In the genomic region with DNA sequence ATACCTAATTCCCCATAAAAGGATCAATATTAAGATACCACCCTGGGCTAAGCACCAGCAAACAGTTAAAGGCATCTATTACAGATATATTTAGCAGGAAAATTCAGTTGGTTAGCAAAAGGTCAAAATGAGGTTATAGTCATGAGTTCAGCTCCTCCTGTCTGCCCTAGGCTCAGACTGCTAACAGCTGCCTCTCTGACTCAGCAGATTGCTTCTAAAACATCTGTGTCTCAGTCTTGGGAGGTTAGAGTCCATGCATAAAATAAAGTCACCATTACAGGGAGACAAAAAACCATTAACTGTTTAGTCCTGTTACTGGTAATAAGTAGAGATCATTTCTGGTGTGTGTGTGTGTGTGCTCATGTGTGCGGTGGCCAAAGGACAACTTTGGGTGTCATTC, we compare ENCODE assay signal across 29 mouse cellular contexts. TPM values are rescaled to one million over a fixed set of nuclear protein-coding genes. Genes with fewer than 3 reads are reported as not detected.
DNase-seq lines count a peak whose midpoint lies in the region; ATAC-seq and TF ChIP-seq lines count a peak whose summit lies in the region.
"Had no signal": no experiment of that assay in that cellular context is flagged by ENCODE, and none has a peak within 500 bp of the region (broad histone marks: within the 10 kb centered on the region; RNA-seq: fewer than 3 reads in every experiment).

No protein-coding gene starts in this region.

- no peak for TF ChIP-seq CTCF in intestine, postnatal 0 days (IDR thresholded peaks at IDR 0.05; ENCODE audit: low read depth)
- TF ChIP-seq CTCF in liver, adult 2 months (IDR thresholded peaks at IDR 0.05; ENCODE audit: low read depth, low read length) = no peak

- no peak overlapping the region for H3K4me2 ChIP-seq in intestine, embryonic 15.5 days (replicated peaks)
- H3K4me2 ChIP-seq in intestine, postnatal 0 days (replicated peaks; ENCODE audit: low read depth) = no peak overlapping the region
- no peak overlapping the region for H3K4me2 ChIP-seq in liver, embryonic 11.5 days
- H3K4me2 ChIP-seq: embryonic facial prominence, embryonic 15.5 days; forebrain, embryonic 15.5 days; heart, embryonic 13.5 days; hindbrain, embryonic 14.5 days; kidney, embryonic 15.5 days; lung, embryonic 15.5 days; midbrain, embryonic 11.5 days; neural tube, embryonic 13.5 days had no signal

- peak; percentile 10; the same call in 1 of the 2 replicates for ATAC-seq in intestine, embryonic 15.5 days
- no peak for ATAC-seq in intestine, postnatal 0 days
- no peak for ATAC-seq in liver, embryonic 11.5 days (replicated peaks; ENCODE audit: low FRiP score)
- no peak for ATAC-seq in erythroid progenitor cell, adult 5-6 weeks (replicated peaks; ENCODE audit: low FRiP score, poor library complexity, severe bottlenecking)
- ATAC-seq: activated CD4-positive, CD25-positive, alpha-beta regulatory T cell, adult 4 months; CD4-positive, CD25-positive, alpha-beta regulatory T cell, adult 4 months; forebrain, embryonic 15.5 days; midbrain, embryonic 16.5 days had no signal

- no peaks in the 10 kb centered on the region for H3K4me1 ChIP-seq in intestine, embryonic 15.5 days (replicated peaks)
- H3K4me1 ChIP-seq in intestine, postnatal 0 days (replicated peaks; ENCODE audit: control insufficient read depth, insufficient read depth, low read length) = no peaks in the 10 kb centered on the region
- H3K4me1 ChIP-seq in liver, adult 2 months (ENCODE audit: control insufficient read depth, insufficient read depth, low read length) = peaks cover 2% of the 10 kb centered on the region; the same call in 1 of the 2 replicates
- no peaks in the 10 kb centered on the region for H3K4me1 ChIP-seq in liver, embryonic 11.5 days (replicated peaks; ENCODE audit: control insufficient read depth, insufficient read depth, low read length)

- H3K4me3 ChIP-seq in intestine, embryonic 15.5 days (replicated peaks) = no peak overlapping the region
- H3K4me3 ChIP-seq in intestine, postnatal 0 days (ENCODE audit: low read depth, low read length) = no peak overlapping the region
- no peak overlapping the region for H3K4me3 ChIP-seq in liver, adult 2 months (ENCODE audit: insufficient read depth, low read depth, low read length)
- no peak overlapping the region for H3K4me3 ChIP-seq in liver, embryonic 11.5 days (ENCODE audit: low read depth, low read length)
- H3K4me3 ChIP-seq: embryonic facial prominence, embryonic 10.5 days; embryonic facial prominence, embryonic 15.5 days; forebrain, embryonic 10.5 days; forebrain, embryonic 15.5 days; gastrocnemius, adult 2 months; heart, embryonic 13.5 days; kidney, embryonic 15.5 days; lung, embryonic 15.5 days; neural tube, embryonic 13.5 days had no signal

- no peak overlapping the region for H3K27ac ChIP-seq in intestine, embryonic 15.5 days
- no peak overlapping the region for H3K27ac ChIP-seq in intestine, postnatal 0 days (ENCODE audit: low read depth, low read length)
- H3K27ac ChIP-seq in liver, adult 2 months (replicated peaks; ENCODE audit: insufficient read depth, low read depth, low read length) = no peak overlapping the region
- no peak overlapping the region for H3K27ac ChIP-seq in liver, embryonic 11.5 days (ENCODE audit: low read depth, low read length)
- H3K27ac ChIP-seq: embryonic facial prominence, embryonic 10.5 days; embryonic facial prominence, embryonic 15.5 days; forebrain, embryonic 10.5 days; forebrain, embryonic 15.5 days; gastrocnemius, adult 2 months; heart, embryonic 13.5 days; hindbrain, embryonic 14.5 days; kidney, embryonic 15.5 days; lung, embryonic 15.5 days; neural tube, embryonic 13.5 days had no signal

- 97% methylated on average over 1 of the region's 1 CpGs for WGBS in intestine, embryonic 15.5 days
- WGBS in intestine, postnatal 0 days = 93% methylated on average over 1 of the region's 1 CpGs
- 97% methylated on average over 1 of the region's 1 CpGs for WGBS in liver, adult 2 months
- 92% methylated on average over 1 of the region's 1 CpGs for WGBS in liver, embryonic 11.5 days

- H3K36me3 ChIP-seq in intestine, embryonic 15.5 days = no peaks in the 10 kb centered on the region
- peaks cover 17% of the 10 kb centered on the region; the same call in 1 of the 2 replicates for H3K36me3 ChIP-seq in intestine, postnatal 0 days (ENCODE audit: control insufficient read depth, insufficient read depth)
- no peaks in the 10 kb centered on the region for H3K36me3 ChIP-seq in liver, adult 2 months (ENCODE audit: control insufficient read depth, insufficient read depth, low read length)
- no peaks in the 10 kb centered on the region for H3K36me3 ChIP-seq in liver, embryonic 11.5 days (ENCODE audit: control insufficient read depth, insufficient read depth, low read length)
- H3K36me3 ChIP-seq: embryonic facial prominence, embryonic 15.5 days had no signal

- H3K9me3 ChIP-seq in intestine, embryonic 15.5 days = no peaks in the 10 kb centered on the region
- no peaks in the 10 kb centered on the region for H3K9me3 ChIP-seq in intestine, postnatal 0 days (ENCODE audit: control insufficient read depth)
- H3K9me3 ChIP-seq in liver, embryonic 11.5 days (ENCODE audit: control insufficient read depth, low read length) = no peaks in the 10 kb centered on the region
- H3K9me3 ChIP-seq: embryonic facial prominence, embryonic 10.5 days; embryonic facial prominence, embryonic 15.5 days; forebrain, embryonic 10.5 days; forebrain, embryonic 15.5 days; heart, embryonic 13.5 days; kidney, embryonic 15.5 days; lung, embryonic 15.5 days; neural tube, embryonic 13.5 days had no signal

- DNase-seq in liver, adult 2 months (ENCODE audit: extremely low read depth, low read depth, low spot score) = peak; percentile 14
- DNase-seq in liver, embryonic 11.5 days (ENCODE audit: low spot score) = no peak
- DNase-seq in fibroblast of lung, adult 2 months (ENCODE audit: low read depth) = peak; percentile 33
- DNase-seq in urinary bladder, postnatal 25 days (ENCODE audit: low spot score) = no peak
- DNase-seq in frontal cortex, adult 2 months (ENCODE audit: extremely low spot score in 1 of 2, low spot score in 1 of 2) = no peak
- DNase-seq: adrenal gland, postnatal 10 days; cerebellum, adult 11-12 months; cerebellum, postnatal 14 days; gastrocnemius, adult 2 months; gastrocnemius, postnatal 36 days; heart, postnatal 10 days; layer of hippocampus, adult 9-11 months; liver had no signal

- no peak overlapping the region for H3K9ac ChIP-seq in intestine, embryonic 15.5 days
- H3K9ac ChIP-seq in intestine, postnatal 0 days (ENCODE audit: low read depth, low read length) = no peak overlapping the region
- no peak overlapping the region for H3K9ac ChIP-seq in liver, adult 2 months (ENCODE audit: low read depth, low read length)
- H3K9ac ChIP-seq in liver, embryonic 11.5 days (ENCODE audit: low read depth, low read length) = no peak overlapping the region
- H3K9ac ChIP-seq: embryonic facial prominence, embryonic 15.5 days; forebrain, embryonic 15.5 days; heart, embryonic 13.5 days; hindbrain, embryonic 14.5 days; kidney, embryonic 15.5 days; lung, embryonic 15.5 days; neural tube, embryonic 13.5 days had no signal

- H3K79me2 ChIP-seq in liver, adult 2 months (ENCODE audit: control insufficient read depth, insufficient read depth, low read length) = no peaks in the 10 kb centered on the region; the same call in 1 of the 2 replicates

- no peaks in the 10 kb centered on the region for H3K27me3 ChIP-seq in intestine, embryonic 15.5 days (replicated peaks)
- H3K27me3 ChIP-seq in intestine, postnatal 0 days (replicated peaks; ENCODE audit: control insufficient read depth, insufficient read depth, low read length) = no peaks in the 10 kb centered on the region
- no peaks in the 10 kb centered on the region for H3K27me3 ChIP-seq in liver, adult 2 months (ENCODE audit: control insufficient read depth, insufficient read depth, low read length)
- no peaks in the 10 kb centered on the region for H3K27me3 ChIP-seq in liver, embryonic 11.5 days (replicated peaks; ENCODE audit: control insufficient read depth, insufficient read depth, low read length)
- H3K27me3 ChIP-seq: embryonic facial prominence, embryonic 15.5 days; forebrain, embryonic 15.5 days; heart, embryonic 13.5 days; kidney, embryonic 15.5 days; lung, embryonic 15.5 days; neural tube, embryonic 13.5 days had no signal

- no peak for TF ChIP-seq POLR2A in liver, adult 2 months (IDR thresholded peaks at IDR 0.05; ENCODE audit: extremely low read depth, insufficient read depth, low read length)

RNA-seq across cellular contexts. Expression of a gene that starts 58.8 kb away (rescaled TPM):
- 136 and 147 TPM in 2 replicates for polyA plus RNA-seq in intestine, embryonic 15.5 days (2015; fragmentation: Nextera tagmentation; extraction: Ambion mirVana)
- polyA plus RNA-seq in intestine, postnatal 0 days (2015; fragmentation: Nextera tagmentation; extraction: Ambion mirVana) = 191 and 203 TPM in 2 replicates
- 29.9 and 40.0 TPM in 2 replicates for total RNA-seq in liver, adult 2 months (2014; rRNA removed)
- polyA plus RNA-seq in liver, adult 2 months (2012; rRNA removed) = 27.1 and 28.9 TPM in 2 replicates
- 37.8 and 44.5 TPM in 2 replicates for polyA plus RNA-seq in liver, embryonic 11.5 days (2014; fragmentation: Nextera tagmentation; extraction: Ambion mirVana)
- 25.6 and 28.8 TPM in 2 replicates for total RNA-seq in erythroid progenitor cell, adult 5-6 weeks (2015; ENCODE audit: low replicate concordance)
- 14.3 and 17.8 TPM in 2 replicates for total RNA-seq in erythroid progenitor cell, adult 5-6 weeks (2017; ENCODE audit: low replicate concordance)
- polyA plus RNA-seq in frontal cortex, adult 2 months (2012; rRNA removed) = 922 and 929 TPM in 2 replicates

Comparison
In these comparisons a context has a peak if more than half of its experiments do, and no peak if none do; other contexts are left out.
1. DNase-seq: peak in liver, adult 2 months (single experiment) and fibroblast of lung, adult 2 months (single experiment); none in liver, embryonic 11.5 days (single experiment), urinary bladder, postnatal 25 days (single experiment) and frontal cortex, adult 2 months (0 of 2).